Mouse (Mus musculus) left cerebral cortex, adult 6 months (tissue): ENCODE measurements around the gene Arntl2. TPM values are rescaled to one million over a fixed set of nuclear protein-coding genes. Genes with fewer than 3 reads are reported as not detected.

Experiments used
- long read RNA-seq, 2 experiments: library from polyadenylated mRNA; unstranded; transcript quantifications; one replicate each; pipeline ENCODE4 v2.0.0; 2019 to 2020
- polyA plus RNA-seq: library from polyadenylated mRNA; unstranded; fragments of <200 nt; fragmentation: Nextera tagmentation; gene quantifications from 2 replicates; pipeline ENCODE4 v1.2.3, GENCODE M21; 2021

Gene Arntl2
- polyA plus RNA-seq = 1.5 and 1.8 TPM in 2 replicates
- long read RNA-seq, experiment 1, partial matches to known transcripts = 4 of 20 reads
- long read RNA-seq, experiment 1, other reads (novel, unspliced or antisense) = 15 of 20 reads
- long read RNA-seq, experiment 2, partial matches to known transcripts = 0 of 2 reads
- long read RNA-seq, experiment 2, other reads (novel, unspliced or antisense) = 2 of 2 reads

GRCm38 (mm10) chr6:146795924-146796545 is at the start of gene Arntl2:
Gene Arntl2, plus strand, starts transcription at chr6:146796055.

GRCm38 (mm10) chr6:146850050-146850449 is 54.2 kb downstream of the Arntl2 start, which contains the start of gene Smco2:
Gene Smco2, plus strand, starts transcription at chr6:146850104.

Other genes starting within 250 kb of the Arntl2 start
- 204 and 207 TPM in 2 replicates for gene Fgfr1op2, start 218.9 kb upstream of the Arntl2 start, polyA plus RNA-seq
- gene Ints13, start 218.2 kb upstream of the Arntl2 start, polyA plus RNA-seq = 9.2 and 9.8 TPM in 2 replicates
- gene Med21, start 153.5 kb upstream of the Arntl2 start, polyA plus RNA-seq = 80.4 and 106 TPM in 2 replicates
- 18.6 and 24.5 TPM in 2 replicates for gene Tm7sf3, start 153.2 kb upstream of the Arntl2 start, polyA plus RNA-seq
- gene Stk38l, start 71.1 kb upstream of the Arntl2 start, polyA plus RNA-seq = 11.9 and 12.3 TPM in 2 replicates
- gene Smco2, start 54.0 kb downstream of the Arntl2 start, polyA plus RNA-seq = 0.16 TPM in 1 of 2 replicates, not detected in the other
- gene Ppfibp1, start 92.4 kb downstream of the Arntl2 start, polyA plus RNA-seq = 14.9 and 21.2 TPM in 2 replicates
- not detected in 2 replicates for gene 1700034J05Rik, start 158.4 kb downstream of the Arntl2 start, polyA plus RNA-seq
- gene Rep15, start 236.5 kb downstream of the Arntl2 start, polyA plus RNA-seq = 0.69 and 0.86 TPM in 2 replicates
- 120 and 136 TPM in 2 replicates for gene Mrps35, start 246.7 kb downstream of the Arntl2 start, polyA plus RNA-seq